Mouse (Mus musculus): ENCODE data around the gene Oasl2. TPM values are rescaled to one million over a fixed set of nuclear protein-coding genes. Genes with fewer than 3 reads are reported as not detected.

Oasl2 gene
- polyA plus RNA-seq, 1 experiment, result 53.4 TPM

DNA sequence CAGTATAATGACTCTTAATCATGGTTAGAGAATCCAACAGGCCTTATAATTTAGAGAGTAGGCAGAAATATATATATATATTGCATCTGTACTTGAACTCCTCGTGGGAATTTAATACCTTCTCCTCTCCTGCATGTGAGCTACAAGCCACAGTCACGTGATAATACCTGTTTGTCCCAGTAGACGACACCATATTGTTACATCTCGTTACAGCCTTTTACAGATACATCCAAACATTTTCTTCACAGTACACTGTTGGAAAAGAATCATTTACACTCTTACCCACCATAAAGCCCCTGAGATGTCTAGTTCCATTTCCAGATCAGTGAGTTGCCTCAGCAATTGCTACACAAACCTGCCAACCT lies 46.0 kb downstream of the Oasl2 start:
- no peak for TF ChIP-seq CTCF (IDR thresholded peaks at IDR 0.05; ENCODE audit: extremely low read depth, insufficient read length, insufficient replicate concordance, low read depth, low read length)
- TF ChIP-seq POLR2A (IDR thresholded peaks at IDR 0.05; ENCODE audit: low read depth, low read length), result no peak
- peaks cover 2% of the 10 kb centered on the region; the same call in 1 of the 2 replicates for H3K4me1 ChIP-seq (ENCODE audit: control insufficient read depth, insufficient read depth, insufficient read length, low read length)
- H3K27ac ChIP-seq (ENCODE audit: insufficient read depth, low read depth, low read length), result 0 out of 2 replicates have a peak overlapping the region, but pooled peaks have one; percentile 47
- peak overlapping the region; percentile 99 for H3K4me3 ChIP-seq (ENCODE audit: low read depth, low read length)
- peaks cover 20% of the 10 kb centered on the region for H3K36me3 ChIP-seq (ENCODE audit: control insufficient read depth, insufficient read depth, low read length)
- WGBS, result 28% methylated on average over 4 of the region's 4 CpGs
- no peaks in the 10 kb centered on the region for H3K27me3 ChIP-seq (ENCODE audit: control insufficient read depth, insufficient read depth, low read length)

DNA sequence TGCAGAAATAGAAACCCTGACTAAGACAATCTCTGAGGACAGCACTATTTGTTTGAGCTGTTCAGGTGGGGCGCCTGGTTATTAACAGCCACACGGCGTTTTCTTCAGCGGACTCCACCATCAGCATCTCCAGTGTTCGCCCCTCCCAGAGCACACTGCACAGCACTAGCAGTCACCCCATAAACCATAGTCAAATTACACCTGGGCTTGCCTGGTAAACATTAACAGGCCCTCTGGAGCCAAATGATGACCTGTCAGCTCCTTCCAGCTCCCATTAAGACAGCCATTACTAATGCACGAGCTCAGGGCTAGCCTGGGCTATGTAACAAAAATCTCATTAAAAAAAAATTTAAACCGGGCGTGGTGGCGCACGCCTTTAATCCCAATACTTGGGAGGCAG lies 48.3 kb downstream of the Oasl2 start:
- no peak for TF ChIP-seq CTCF (IDR thresholded peaks at IDR 0.05; ENCODE audit: extremely low read depth, insufficient read length, insufficient replicate concordance, low read depth, low read length)
- WGBS, result 58% methylated on average over 10 of the region's 10 CpGs
- no peak overlapping the region for H3K4me3 ChIP-seq (ENCODE audit: low read depth, low read length)
- peaks cover 42% of the 10 kb centered on the region for H3K36me3 ChIP-seq (ENCODE audit: control insufficient read depth, insufficient read depth, low read length)
- peaks cover 2% of the 10 kb centered on the region; the same call in 1 of the 2 replicates for H3K4me1 ChIP-seq (ENCODE audit: control insufficient read depth, insufficient read depth, insufficient read length, low read length)
- H3K27ac ChIP-seq (ENCODE audit: insufficient read depth, low read depth, low read length), result no peak overlapping the region
- no peaks in the 10 kb centered on the region for H3K27me3 ChIP-seq (ENCODE audit: control insufficient read depth, insufficient read depth, low read length)

DNA sequence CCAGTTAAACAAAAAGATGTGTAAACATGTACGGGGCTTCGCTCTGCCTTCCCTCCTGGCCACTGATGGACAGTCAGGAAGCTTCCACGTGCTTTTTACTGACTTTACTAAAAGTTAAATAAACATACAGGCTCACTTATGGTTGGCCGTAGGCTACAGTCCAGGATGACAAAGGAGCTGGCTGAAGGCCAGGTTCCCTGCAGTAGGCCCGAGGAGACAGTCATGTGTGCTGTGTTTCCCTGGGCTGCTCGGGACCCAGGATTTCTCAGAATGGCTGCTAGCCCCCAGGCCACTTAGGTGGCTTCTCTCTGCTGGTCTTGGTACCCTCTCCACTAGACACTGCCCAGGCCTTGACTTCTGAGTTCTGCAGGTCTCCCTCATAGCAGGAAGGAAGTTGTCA lies 52.2 kb downstream of the Oasl2 start:
- Histone ChIP-seq H3K4me3 (ENCODE audit: low read depth, low read length) (no peak overlapping the region), H3K27ac (ENCODE audit: insufficient read depth, low read depth, low read length) (no peak overlapping the region), H3K4me1 (ENCODE audit: control insufficient read depth, insufficient read depth, insufficient read length, low read length) (no peaks in the 10 kb centered on the region), H3K27me3 (ENCODE audit: control insufficient read depth, insufficient read depth, low read length) (no peaks in the 10 kb centered on the region), H3K36me3 (ENCODE audit: control insufficient read depth, insufficient read depth, low read length) (peaks cover 64% of the 10 kb centered on the region)
- TF ChIP-seq POLR2A (IDR thresholded peaks at IDR 0.05; ENCODE audit: low read depth, low read length), result no peak
- no peak for TF ChIP-seq CTCF (IDR thresholded peaks at IDR 0.05; ENCODE audit: extremely low read depth, insufficient read length, insufficient replicate concordance, low read depth, low read length)
- 20% methylated on average over 6 of the region's 6 CpGs for WGBS

DNA sequence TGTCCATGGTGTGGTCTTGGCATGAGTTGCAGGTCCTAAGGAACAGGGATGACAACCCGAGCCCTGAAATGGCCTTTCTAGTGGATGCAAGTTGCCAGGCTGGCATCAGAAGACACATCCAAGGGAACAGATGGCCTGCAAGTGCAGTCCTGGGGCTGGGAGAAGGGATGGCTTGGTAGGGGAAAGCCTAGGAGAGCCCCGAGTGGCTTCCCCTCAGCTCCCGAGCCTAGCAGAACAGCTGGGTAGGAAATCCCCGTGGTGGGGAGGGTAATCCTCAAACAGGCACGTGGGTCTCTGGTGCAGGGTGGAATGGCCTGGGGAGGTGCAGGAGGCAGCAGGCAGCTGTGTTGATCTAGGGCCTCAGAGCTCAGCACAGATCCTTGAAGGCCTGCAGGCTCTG lies 52.6 kb downstream of the Oasl2 start:
- TF ChIP-seq POLR2A (IDR thresholded peaks at IDR 0.05; ENCODE audit: low read depth, low read length) (no peak), CTCF (IDR thresholded peaks at IDR 0.05; ENCODE audit: extremely low read depth, insufficient read length, insufficient replicate concordance, low read depth, low read length) (no peak)
- Histone ChIP-seq H3K27ac (ENCODE audit: insufficient read depth, low read depth, low read length) (no peak overlapping the region), H3K4me3 (ENCODE audit: low read depth, low read length) (no peak overlapping the region), H3K4me1 (ENCODE audit: control insufficient read depth, insufficient read depth, insufficient read length, low read length) (no peaks in the 10 kb centered on the region), H3K27me3 (ENCODE audit: control insufficient read depth, insufficient read depth, low read length) (no peaks in the 10 kb centered on the region), H3K36me3 (ENCODE audit: control insufficient read depth, insufficient read depth, low read length) (peaks cover 64% of the 10 kb centered on the region)
- WGBS, result 44% methylated on average over 5 of the region's 5 CpGs

DNA sequence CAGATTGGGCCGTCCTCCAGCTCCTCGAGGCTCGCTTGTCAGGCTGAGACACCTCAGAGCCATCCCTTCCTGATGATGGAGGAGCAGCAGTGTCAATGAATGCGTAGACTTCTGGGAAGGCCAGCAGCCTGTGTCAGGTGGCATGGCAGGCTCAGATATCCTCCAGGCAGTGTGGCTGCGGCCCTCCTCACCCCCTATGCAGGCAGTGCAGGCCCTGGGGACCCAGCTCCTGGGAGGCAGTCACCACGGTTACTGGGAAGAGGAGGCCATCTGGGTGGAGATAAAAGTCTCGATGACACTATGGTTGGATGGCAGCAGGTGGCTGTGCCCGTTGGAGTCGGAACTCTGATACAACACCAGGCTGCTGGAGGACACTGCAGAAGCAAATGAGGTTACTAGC lies 53.1 kb downstream of the Oasl2 start:
- 84% methylated on average over 9 of the region's 9 CpGs for WGBS

DNA sequence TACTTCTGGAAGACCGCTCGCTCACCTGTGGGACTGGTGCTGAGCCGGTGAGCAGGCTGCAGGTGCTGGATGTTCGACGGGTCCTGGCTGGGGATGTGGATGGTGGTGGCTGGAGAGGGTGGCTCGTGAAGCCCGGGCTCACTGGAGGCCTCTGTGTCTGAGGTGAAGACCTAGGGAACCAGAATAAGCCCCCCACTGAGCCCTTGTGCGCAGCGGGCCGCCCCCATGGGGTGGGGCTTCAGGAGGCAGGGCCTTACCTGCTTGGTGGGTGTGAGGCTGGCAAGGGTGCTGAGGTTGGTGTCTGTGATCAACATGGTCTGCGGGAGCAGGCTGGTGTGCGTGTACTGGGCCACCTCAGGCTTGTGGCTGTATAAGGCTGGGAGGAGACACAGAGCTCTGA lies 53.9 kb downstream of the Oasl2 start:
- Histone ChIP-seq H3K36me3 (ENCODE audit: control insufficient read depth, insufficient read depth, low read length) (peaks cover 72% of the 10 kb centered on the region), H3K27ac (ENCODE audit: insufficient read depth, low read depth, low read length) (no peak overlapping the region), H3K4me1 (ENCODE audit: control insufficient read depth, insufficient read depth, insufficient read length, low read length) (no peaks in the 10 kb centered on the region), H3K4me3 (ENCODE audit: low read depth, low read length) (no peak overlapping the region), H3K27me3 (ENCODE audit: control insufficient read depth, insufficient read depth, low read length) (no peaks in the 10 kb centered on the region)
- no peak for TF ChIP-seq CTCF (IDR thresholded peaks at IDR 0.05; ENCODE audit: extremely low read depth, insufficient read length, insufficient replicate concordance, low read depth, low read length)
- TF ChIP-seq POLR2A (IDR thresholded peaks at IDR 0.05; ENCODE audit: low read depth, low read length), result no peak
- 88% methylated on average over 12 of the region's 12 CpGs for WGBS

More for the DNA sequence above, 53.1 kb downstream of the Oasl2 start:
- Histone ChIP-seq H3K27me3 (ENCODE audit: control insufficient read depth, insufficient read depth, low read length) (no peaks in the 10 kb centered on the region), H3K4me3 (ENCODE audit: low read depth, low read length) (no peak overlapping the region), H3K27ac (ENCODE audit: insufficient read depth, low read depth, low read length) (no peak overlapping the region), H3K4me1 (ENCODE audit: control insufficient read depth, insufficient read depth, insufficient read length, low read length) (no peaks in the 10 kb centered on the region), H3K36me3 (ENCODE audit: control insufficient read depth, insufficient read depth, low read length) (peaks cover 68% of the 10 kb centered on the region)
- TF ChIP-seq POLR2A (IDR thresholded peaks at IDR 0.05; ENCODE audit: low read depth, low read length) (no peak), CTCF (IDR thresholded peaks at IDR 0.05; ENCODE audit: extremely low read depth, insufficient read length, insufficient replicate concordance, low read depth, low read length) (no peak)

DNA sequence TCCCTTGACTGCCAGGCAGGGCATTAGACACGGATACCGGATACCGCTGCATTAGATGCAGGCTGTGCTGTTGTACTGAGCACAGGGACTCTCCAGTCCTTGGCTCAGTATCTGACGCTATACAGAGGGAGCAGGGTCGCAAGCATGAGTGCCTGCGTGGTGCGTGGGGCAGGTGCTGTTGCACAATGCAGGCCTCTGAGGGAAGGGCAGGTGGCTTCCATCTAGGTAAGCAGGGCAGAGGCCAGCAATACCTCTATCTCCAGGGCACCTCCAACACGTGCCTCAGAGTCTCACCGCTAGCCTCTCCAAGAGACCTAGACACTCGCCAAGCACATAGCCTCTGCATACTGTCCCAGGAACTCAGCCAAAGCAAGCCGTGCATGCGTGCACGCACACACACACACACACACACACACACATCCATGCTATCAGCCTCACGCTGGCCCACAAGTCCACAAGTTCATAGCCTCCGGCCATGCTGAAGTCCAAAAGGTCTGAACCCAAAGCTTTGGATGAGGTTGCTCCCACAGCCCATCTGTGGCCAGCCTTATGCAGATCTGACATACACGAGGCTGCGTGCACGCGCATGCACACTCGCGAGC lies 54.6 kb downstream of the Oasl2 start:
- no peak overlapping the region for H3K27ac ChIP-seq (ENCODE audit: insufficient read depth, low read depth, low read length)
- TF ChIP-seq POLR2A (IDR thresholded peaks at IDR 0.05; ENCODE audit: low read depth, low read length) (no peak), CTCF (IDR thresholded peaks at IDR 0.05; ENCODE audit: extremely low read depth, insufficient read length, insufficient replicate concordance, low read depth, low read length) (no peak)
- no peaks in the 10 kb centered on the region for H3K27me3 ChIP-seq (ENCODE audit: control insufficient read depth, insufficient read depth, low read length)
- 75% methylated on average over 21 of the region's 21 CpGs for WGBS
- no peaks in the 10 kb centered on the region for H3K4me1 ChIP-seq (ENCODE audit: control insufficient read depth, insufficient read depth, insufficient read length, low read length)
- H3K36me3 ChIP-seq (ENCODE audit: control insufficient read depth, insufficient read depth, low read length), result peaks cover 70% of the 10 kb centered on the region
- no peak overlapping the region for H3K4me3 ChIP-seq (ENCODE audit: low read depth, low read length)

All from small intestine, adult 2 months (tissue).